Mouse (Mus musculus) CH12.LX (cell line): Measurements from ENCODE around the gene Thrb. TPM values are rescaled to one million over a fixed set of nuclear protein-coding genes. Genes with fewer than 3 reads are reported as not detected.

Experiments used
- DNase-seq: peaks from one replicate; pipeline ENCODE4 v3.0.0-alpha.2; 2013; ENCODE audit errors: extremely low read depth
- H3K27ac ChIP-seq: 2 replicates; pipeline ENCODE4 v1.5.1; 2012; ENCODE audit warnings: low read depth, mild to moderate bottlenecking, control low read depth, moderate library complexity; ENCODE audit not compliant: insufficient read depth
- H3K27me3 ChIP-seq: replicated peaks from 2 replicates; pipeline ENCODE3; 2012; ENCODE audit warnings: inconsistent platforms
- H3K36me3 ChIP-seq, 2 experiments: replicated peaks in 1 of 2; 2 replicates each; pipeline versions ENCODE3 to v1.6.1; 2012; ENCODE audit warnings: inconsistent platforms in 1 of 2, low read length in 1 of 2, mild to moderate bottlenecking in 1 of 2, mixed read lengths in 1 of 2, moderate library complexity in 1 of 2; ENCODE audit not compliant: control insufficient read depth in 1 of 2, insufficient read depth in 1 of 2
- H3K4me1 ChIP-seq, 2 experiments: 2 replicates each; pipeline ENCODE4 v1.6.1; 2012; ENCODE audit warnings: inconsistent platforms in 1 of 2, moderate library complexity in 1 of 2; ENCODE audit not compliant: insufficient read depth in 2 of 2, control insufficient read depth in 1 of 2
- H3K4me2 ChIP-seq: 2 replicates; pipeline ENCODE4 v1.6.1; 2012; ENCODE audit warnings: low read depth, mild to moderate bottlenecking, control low read depth; ENCODE audit not compliant: poor library complexity, insufficient read depth, severe bottlenecking
- H3K4me3 ChIP-seq, 3 experiments: fragments of 150-350 bp in 1 of 3; sonication (generic) in 1 of 3; replicated peaks in 1 of 3; 2 replicates each; pipeline versions ENCODE3 to v1.5.1; 2011 to 2012; ENCODE audit warnings: low read depth in 2 of 3, low read length in 2 of 3, mild to moderate bottlenecking in 2 of 3, moderate library complexity in 2 of 3, control low read depth in 1 of 3, improper control_type of control experiment in 1 of 3, inconsistent platforms in 1 of 3, mixed read lengths in 1 of 3; ENCODE audit not compliant: poor library complexity in 1 of 3
- H3K79me2 ChIP-seq: replicated peaks from 2 replicates; pipeline ENCODE4 v1.6.1; 2012; ENCODE audit warnings: mild to moderate bottlenecking, moderate library complexity; ENCODE audit not compliant: control insufficient read depth, poor library complexity, insufficient read depth, severe bottlenecking; ENCODE audit errors: extremely low read depth
- H3K9ac ChIP-seq: 2 replicates; pipeline ENCODE4 v1.6.1; 2012; ENCODE audit warnings: low read depth, mild to moderate bottlenecking, control low read depth, moderate library complexity; ENCODE audit not compliant: insufficient read depth
- H3K9me3 ChIP-seq: replicated peaks from 2 replicates; pipeline ENCODE3; 2012; ENCODE audit warnings: low read length, inconsistent platforms, mixed read lengths
- BHLHE40 ChIP-seq: IDR thresholded peaks from 2 replicates; pipeline ENCODE4 v1.6.1; 2011; ENCODE audit warnings: mild to moderate bottlenecking, low read depth, low read length, improper control_type of control experiment
- CHD1 ChIP-seq: IDR thresholded peaks from 2 replicates; pipeline ENCODE4 v1.6.1; 2012; ENCODE audit warnings: low read depth, low read length, improper control_type of control experiment, inconsistent platforms
- CHD2 ChIP-seq: IDR thresholded peaks from 2 replicates; pipeline ENCODE4 v1.6.1; 2011; ENCODE audit warnings: low read length, improper control_type of control experiment
- E2F4 ChIP-seq: IDR thresholded peaks from 2 replicates; pipeline ENCODE4 v1.6.1; 2011; ENCODE audit warnings: low read depth, low read length, improper control_type of control experiment; ENCODE audit not compliant: insufficient replicate concordance
- ELF1 ChIP-seq: IDR thresholded peaks from 2 replicates; pipeline ENCODE4 v1.6.1; 2014; ENCODE audit warnings: low read depth, mild to moderate bottlenecking, inconsistent platforms, low read length, improper control_type of control experiment
- GABPA ChIP-seq: IDR thresholded peaks from 2 replicates; pipeline ENCODE4 v1.6.1; 2012; ENCODE audit warnings: low read depth, low read length, improper control_type of control experiment, inconsistent platforms; ENCODE audit not compliant: insufficient replicate concordance
- IRF4 ChIP-seq: IDR thresholded peaks from 2 replicates; pipeline ENCODE4 v1.6.1; 2014; ENCODE audit warnings: low read depth, mild to moderate bottlenecking, inconsistent platforms, low read length, improper control_type of control experiment
- KAT2A ChIP-seq: IDR thresholded peaks from 2 replicates; pipeline ENCODE4 v1.6.1; 2012; ENCODE audit warnings: low read length, improper control_type of control experiment, inconsistent platforms; ENCODE audit not compliant: insufficient replicate concordance
- MAFK ChIP-seq: IDR thresholded peaks from 2 replicates; pipeline ENCODE4 v1.6.1; 2011; ENCODE audit warnings: low read length, improper control_type of control experiment; ENCODE audit not compliant: insufficient replicate concordance
- MAZ ChIP-seq: IDR thresholded peaks from 2 replicates; pipeline ENCODE4 v1.6.1; 2012; ENCODE audit warnings: low read depth, mild to moderate bottlenecking, inconsistent platforms, low read length, improper control_type of control experiment, moderate library complexity
- MEF2A ChIP-seq: IDR thresholded peaks from 2 replicates; pipeline ENCODE4 v1.6.1; 2014; ENCODE audit warnings: low read depth, mild to moderate bottlenecking, inconsistent platforms, low read length, improper control_type of control experiment, borderline replicate concordance
- NELFE ChIP-seq: IDR thresholded peaks from 2 replicates; pipeline ENCODE4 v1.6.1; 2011; ENCODE audit warnings: low read depth, low read length, improper control_type of control experiment
- NRF1 ChIP-seq: IDR thresholded peaks from 2 replicates; pipeline ENCODE4 v1.6.1; 2014; ENCODE audit warnings: low read depth, mild to moderate bottlenecking, inconsistent platforms, low read length, improper control_type of control experiment, moderate library complexity
- POLR2A ChIP-seq: IDR thresholded peaks from 2 replicates; pipeline ENCODE4 v1.6.1; 2011; ENCODE audit warnings: low read depth, mild to moderate bottlenecking, improper control_type of control experiment, low read length
- RAD21 ChIP-seq: IDR thresholded peaks from 2 replicates; pipeline ENCODE4 v1.6.1; 2011; ENCODE audit warnings: low read depth, mild to moderate bottlenecking, low read length, improper control_type of control experiment, moderate library complexity
- RCOR1 ChIP-seq: conservative IDR thresholded peaks from 2 replicates; pipeline ENCODE4 v1.6.1; 2012; ENCODE audit warnings: low read depth, mild to moderate bottlenecking, inconsistent platforms, low read length, improper control_type of control experiment
- SIN3A ChIP-seq: IDR thresholded peaks from 2 replicates; pipeline ENCODE4 v1.6.1; 2012; ENCODE audit warnings: low read length, improper control_type of control experiment, inconsistent platforms
- TBP ChIP-seq: conservative IDR thresholded peaks from 2 replicates; pipeline ENCODE4 v1.6.1; 2011; ENCODE audit warnings: low read depth, low read length, improper control_type of control experiment
- TCF12 ChIP-seq: IDR thresholded peaks from 2 replicates; pipeline ENCODE4 v1.6.1; 2014; ENCODE audit warnings: low read depth, mild to moderate bottlenecking, inconsistent platforms, low read length, improper control_type of control experiment
- UBTF ChIP-seq: IDR thresholded peaks from 2 replicates; pipeline ENCODE4 v1.6.1; 2012; ENCODE audit warnings: low read depth, mild to moderate bottlenecking, inconsistent platforms, low read length, improper control_type of control experiment, moderate library complexity
- USF1 ChIP-seq: IDR thresholded peaks from 2 replicates; pipeline ENCODE4 v1.6.1; 2014; ENCODE audit warnings: low read depth, mild to moderate bottlenecking, inconsistent platforms, low read length, improper control_type of control experiment
- ZC3H11A ChIP-seq: IDR thresholded peaks from 2 replicates; pipeline ENCODE4 v1.6.1; 2012; ENCODE audit warnings: low read depth, mild to moderate bottlenecking, inconsistent platforms, low read length, improper control_type of control experiment
- ZMIZ1 ChIP-seq: IDR thresholded peaks from 2 replicates; pipeline ENCODE4 v1.6.1; 2012; ENCODE audit warnings: low read depth, mild to moderate bottlenecking, inconsistent platforms, low read length, improper control_type of control experiment
- ZNF384 ChIP-seq: IDR thresholded peaks from 2 replicates; pipeline ENCODE4 v1.6.1; 2012; ENCODE audit warnings: low read depth, low read length, improper control_type of control experiment, inconsistent platforms
- dilution Hi-C: fragments of 300-500 bp; cut with MboI; formaldehyde crosslinking; loops from 2 replicates; pipeline ENCODE4 v1.14.3; 2020; ENCODE audit warnings: low sequenced_read_pairs; ENCODE audit not compliant: extremely low pct_unique_long_range_greater_than_20kb, extremely low pct_ligation_motif_present
- in situ Hi-C: fragments of 300-500 bp; cut with MboI; formaldehyde crosslinking; loops from 3 replicates; pipeline ENCODE4 v1.14.3; 2019; ENCODE audit warnings: low sequenced_read_pairs, low pct_ligation_motif_present, low pct_unique_long_range_greater_than_20kb, mixed read lengths
- polyA plus RNA-seq: library from polyadenylated mRNA; unstranded; fragments of >175 nt; gene quantifications from 2 replicates; pipeline ENCODE4 v1.2.1, GENCODE M21; 2012; ENCODE audit warnings: low read depth; ENCODE audit not compliant: insufficient read length
- total RNA-seq, 2 experiments: library from RNA; depleted of rRNA; stranded (reverse); fragments of 300-350 nt in 1 of 2; fragments of >200 nt in 1 of 2; gene quantifications; 2 replicates each; pipeline ENCODE4 v1.2.3; 2012 to 2014

The Thrb gene
- total and polyA plus RNA-seq, 3 experiments: 0.56 to 1.6 (median 0.60) TPM

DNA sequence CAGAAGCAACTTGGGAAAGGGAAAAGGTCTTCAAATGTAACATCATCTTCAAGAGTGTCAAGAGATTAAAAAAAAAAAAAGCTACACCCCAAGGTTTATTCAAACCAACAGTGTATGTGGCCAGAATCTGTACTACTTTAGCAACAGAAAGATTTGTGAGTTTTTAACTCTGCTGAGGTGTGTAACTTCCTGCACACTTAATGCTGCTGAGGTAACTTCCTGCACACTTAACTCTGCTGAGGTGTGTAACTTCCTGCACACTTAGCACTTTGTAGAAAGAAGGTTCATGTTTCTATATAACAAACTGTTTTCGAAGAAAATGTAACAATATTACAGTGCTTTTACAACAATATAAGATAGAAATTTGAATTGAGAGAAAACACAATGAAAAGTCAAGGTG lies 343.6 kb downstream of the Thrb start:
- in situ Hi-C loops: no loop called here
- no peak for TF ChIP-seq CHD2
- TF ChIP-seq POLR2A: no peak
- no peak for TF ChIP-seq NELFE
- TF ChIP-seq TBP: no peak
- TF ChIP-seq NRF1: no peak
- no peak for TF ChIP-seq ZNF384
- no peak for TF ChIP-seq USF1
- TF ChIP-seq SIN3A: no peak
- TF ChIP-seq RCOR1: no peak
- no peak for TF ChIP-seq E2F4
- TF ChIP-seq ZMIZ1: no peak
- no peak for TF ChIP-seq RAD21
- no peak for TF ChIP-seq ELF1
- TF ChIP-seq GABPA: no peak
- no peak for TF ChIP-seq MAZ
- no peak for TF ChIP-seq IRF4
- TF ChIP-seq, all 38 proteins: peak for 0
- H3K27ac ChIP-seq: no peak overlapping the region
- no peaks in the 10 kb centered on the region for H3K9me3 ChIP-seq
- no peaks in the 10 kb centered on the region for H3K36me3 ChIP-seq
- no peak overlapping the region for H3K4me3 ChIP-seq
- H3K79me2 ChIP-seq: no peaks in the 10 kb centered on the region
- peaks cover 3 to 12% of the 10 kb centered on the region in 2 experiments for H3K4me1 ChIP-seq
- H3K9ac ChIP-seq: no peak overlapping the region
- H3K27me3 ChIP-seq: no peaks in the 10 kb centered on the region
- dilution Hi-C loops: no loop called here
- no peak overlapping the region for H3K4me2 ChIP-seq
- DNase-seq: no peak

DNA sequence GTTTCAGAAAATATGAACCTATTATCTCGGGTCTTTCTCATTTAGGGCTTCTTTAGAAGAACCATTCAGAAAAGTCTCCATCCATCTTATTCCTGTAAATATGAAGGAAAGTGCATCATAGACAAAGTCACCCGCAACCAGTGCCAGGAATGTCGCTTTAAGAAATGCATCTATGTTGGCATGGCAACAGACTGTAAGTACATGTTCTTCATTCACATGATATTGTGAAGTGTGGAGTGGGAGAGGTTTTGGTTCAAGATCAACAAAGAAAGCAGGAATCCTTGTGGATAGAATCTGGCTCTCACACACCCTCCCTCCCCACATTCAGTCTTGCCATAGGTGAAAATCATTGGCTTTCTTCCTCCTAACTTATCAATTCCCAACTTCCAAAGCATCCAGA lies 348.5 kb downstream of the Thrb start:
- in situ Hi-C loops: no loop called here
- H3K4me1 ChIP-seq: peaks cover 0 to 8% of the 10 kb centered on the region in 2 experiments; a peak in 1 of 4 replicates
- no peaks in the 10 kb centered on the region for H3K36me3 ChIP-seq
- H3K4me3 ChIP-seq: no peak overlapping the region
- no peak overlapping the region for H3K27ac ChIP-seq
- no peaks in the 10 kb centered on the region for H3K27me3 ChIP-seq
- H3K79me2 ChIP-seq: no peaks in the 10 kb centered on the region
- H3K9me3 ChIP-seq: no peaks in the 10 kb centered on the region
- no peak for TF ChIP-seq KAT2A
- TF ChIP-seq CHD2: no peak
- TF ChIP-seq IRF4: no peak
- no peak for TF ChIP-seq BHLHE40
- no peak for TF ChIP-seq MEF2A
- no peak for TF ChIP-seq CHD1
- no peak for TF ChIP-seq RCOR1
- TF ChIP-seq MAFK: no peak
- no peak for TF ChIP-seq ZMIZ1
- TF ChIP-seq E2F4: no peak
- no peak for TF ChIP-seq NELFE
- no peak for TF ChIP-seq UBTF
- TF ChIP-seq GABPA: no peak
- no peak for TF ChIP-seq TCF12
- no peak for TF ChIP-seq ZC3H11A
- H3K4me2 ChIP-seq: no peak overlapping the region
- no peak overlapping the region for H3K9ac ChIP-seq
- DNase-seq: no peak
- dilution Hi-C loops: no loop called here
